Mouse (Mus musculus) CH12.LX (cell line): Measurements from ENCODE around the gene Isl1. TPM values are rescaled to one million over a fixed set of nuclear protein-coding genes. Genes with fewer than 3 reads are reported as not detected.

Experiments
- DNase-seq: peaks from one replicate; pipeline ENCODE4 v3.0.0-alpha.2; 2013; ENCODE audit errors: extremely low read depth
- H3K27ac ChIP-seq: 2 replicates; pipeline ENCODE4 v1.5.1; 2012; ENCODE audit warnings: low read depth, mild to moderate bottlenecking, control low read depth, moderate library complexity; ENCODE audit not compliant: insufficient read depth
- H3K27me3 ChIP-seq: replicated peaks from 2 replicates; pipeline ENCODE3; 2012; ENCODE audit warnings: inconsistent platforms
- H3K36me3 ChIP-seq, 2 experiments: replicated peaks in 1 of 2; 2 replicates each; pipeline versions ENCODE3 to v1.6.1; 2012; ENCODE audit warnings: inconsistent platforms in 1 of 2, low read length in 1 of 2, mild to moderate bottlenecking in 1 of 2, mixed read lengths in 1 of 2, moderate library complexity in 1 of 2; ENCODE audit not compliant: control insufficient read depth in 1 of 2, insufficient read depth in 1 of 2
- H3K4me1 ChIP-seq, 2 experiments: 2 replicates each; pipeline ENCODE4 v1.6.1; 2012; ENCODE audit warnings: inconsistent platforms in 1 of 2, moderate library complexity in 1 of 2; ENCODE audit not compliant: insufficient read depth in 2 of 2, control insufficient read depth in 1 of 2
- H3K4me2 ChIP-seq: 2 replicates; pipeline ENCODE4 v1.6.1; 2012; ENCODE audit warnings: low read depth, mild to moderate bottlenecking, control low read depth; ENCODE audit not compliant: poor library complexity, insufficient read depth, severe bottlenecking
- H3K4me3 ChIP-seq, 3 experiments: fragments of 150-350 bp in 1 of 3; sonication (generic) in 1 of 3; replicated peaks in 1 of 3; 2 replicates each; pipeline versions ENCODE3 to v1.5.1; 2011 to 2012; ENCODE audit warnings: low read depth in 2 of 3, low read length in 2 of 3, mild to moderate bottlenecking in 2 of 3, moderate library complexity in 2 of 3, control low read depth in 1 of 3, improper control_type of control experiment in 1 of 3, inconsistent platforms in 1 of 3, mixed read lengths in 1 of 3; ENCODE audit not compliant: poor library complexity in 1 of 3
- H3K79me2 ChIP-seq: replicated peaks from 2 replicates; pipeline ENCODE4 v1.6.1; 2012; ENCODE audit warnings: mild to moderate bottlenecking, moderate library complexity; ENCODE audit not compliant: control insufficient read depth, poor library complexity, insufficient read depth, severe bottlenecking; ENCODE audit errors: extremely low read depth
- H3K9ac ChIP-seq: 2 replicates; pipeline ENCODE4 v1.6.1; 2012; ENCODE audit warnings: low read depth, mild to moderate bottlenecking, control low read depth, moderate library complexity; ENCODE audit not compliant: insufficient read depth
- H3K9me3 ChIP-seq: replicated peaks from 2 replicates; pipeline ENCODE3; 2012; ENCODE audit warnings: low read length, inconsistent platforms, mixed read lengths
- CHD1 ChIP-seq: IDR thresholded peaks from 2 replicates; pipeline ENCODE4 v1.6.1; 2012; ENCODE audit warnings: low read depth, low read length, improper control_type of control experiment, inconsistent platforms
- CHD2 ChIP-seq: IDR thresholded peaks from 2 replicates; pipeline ENCODE4 v1.6.1; 2011; ENCODE audit warnings: low read length, improper control_type of control experiment
- E2F4 ChIP-seq: IDR thresholded peaks from 2 replicates; pipeline ENCODE4 v1.6.1; 2011; ENCODE audit warnings: low read depth, low read length, improper control_type of control experiment; ENCODE audit not compliant: insufficient replicate concordance
- ELF1 ChIP-seq: IDR thresholded peaks from 2 replicates; pipeline ENCODE4 v1.6.1; 2014; ENCODE audit warnings: low read depth, mild to moderate bottlenecking, inconsistent platforms, low read length, improper control_type of control experiment
- EP300 ChIP-seq: IDR thresholded peaks from 2 replicates; pipeline ENCODE4 v1.6.1; 2011; ENCODE audit warnings: low read length, improper control_type of control experiment
- GABPA ChIP-seq: IDR thresholded peaks from 2 replicates; pipeline ENCODE4 v1.6.1; 2012; ENCODE audit warnings: low read depth, low read length, improper control_type of control experiment, inconsistent platforms; ENCODE audit not compliant: insufficient replicate concordance
- JUN ChIP-seq: IDR thresholded peaks from 2 replicates; pipeline ENCODE4 v1.6.1; 2011; ENCODE audit warnings: low read depth, mild to moderate bottlenecking, low read length, improper control_type of control experiment, moderate library complexity; ENCODE audit not compliant: insufficient read depth
- KAT2A ChIP-seq: IDR thresholded peaks from 2 replicates; pipeline ENCODE4 v1.6.1; 2012; ENCODE audit warnings: low read length, improper control_type of control experiment, inconsistent platforms; ENCODE audit not compliant: insufficient replicate concordance
- MAFK ChIP-seq: IDR thresholded peaks from 2 replicates; pipeline ENCODE4 v1.6.1; 2011; ENCODE audit warnings: low read length, improper control_type of control experiment; ENCODE audit not compliant: insufficient replicate concordance
- MAX ChIP-seq: IDR thresholded peaks from 2 replicates; pipeline ENCODE4 v1.6.1; 2011; ENCODE audit warnings: low read length, improper control_type of control experiment
- MAZ ChIP-seq: IDR thresholded peaks from 2 replicates; pipeline ENCODE4 v1.6.1; 2012; ENCODE audit warnings: low read depth, mild to moderate bottlenecking, inconsistent platforms, low read length, improper control_type of control experiment, moderate library complexity
- MEF2A ChIP-seq: IDR thresholded peaks from 2 replicates; pipeline ENCODE4 v1.6.1; 2014; ENCODE audit warnings: low read depth, mild to moderate bottlenecking, inconsistent platforms, low read length, improper control_type of control experiment, borderline replicate concordance
- MXI1 ChIP-seq: IDR thresholded peaks from 2 replicates; pipeline ENCODE4 v1.6.1; 2011; ENCODE audit warnings: mild to moderate bottlenecking, low read depth, low read length, improper control_type of control experiment
- NELFE ChIP-seq: IDR thresholded peaks from 2 replicates; pipeline ENCODE4 v1.6.1; 2011; ENCODE audit warnings: low read depth, low read length, improper control_type of control experiment
- NRF1 ChIP-seq: IDR thresholded peaks from 2 replicates; pipeline ENCODE4 v1.6.1; 2014; ENCODE audit warnings: low read depth, mild to moderate bottlenecking, inconsistent platforms, low read length, improper control_type of control experiment, moderate library complexity
- PAX5 ChIP-seq: IDR thresholded peaks from 2 replicates; pipeline ENCODE4 v1.6.1; 2012; ENCODE audit warnings: low read length, inconsistent platforms, mixed read lengths
- POLR2A ChIP-seq: IDR thresholded peaks from 2 replicates; pipeline ENCODE4 v1.6.1; 2011; ENCODE audit warnings: low read depth, mild to moderate bottlenecking, improper control_type of control experiment, low read length
- RCOR1 ChIP-seq: conservative IDR thresholded peaks from 2 replicates; pipeline ENCODE4 v1.6.1; 2012; ENCODE audit warnings: low read depth, mild to moderate bottlenecking, inconsistent platforms, low read length, improper control_type of control experiment
- TBP ChIP-seq: conservative IDR thresholded peaks from 2 replicates; pipeline ENCODE4 v1.6.1; 2011; ENCODE audit warnings: low read depth, low read length, improper control_type of control experiment
- UBTF ChIP-seq: IDR thresholded peaks from 2 replicates; pipeline ENCODE4 v1.6.1; 2012; ENCODE audit warnings: low read depth, mild to moderate bottlenecking, inconsistent platforms, low read length, improper control_type of control experiment, moderate library complexity
- USF1 ChIP-seq: IDR thresholded peaks from 2 replicates; pipeline ENCODE4 v1.6.1; 2014; ENCODE audit warnings: low read depth, mild to moderate bottlenecking, inconsistent platforms, low read length, improper control_type of control experiment
- ZNF384 ChIP-seq: IDR thresholded peaks from 2 replicates; pipeline ENCODE4 v1.6.1; 2012; ENCODE audit warnings: low read depth, low read length, improper control_type of control experiment, inconsistent platforms
- dilution Hi-C: fragments of 300-500 bp; cut with MboI; formaldehyde crosslinking; loops from 2 replicates; pipeline ENCODE4 v1.14.3; 2020; ENCODE audit warnings: low sequenced_read_pairs; ENCODE audit not compliant: extremely low pct_unique_long_range_greater_than_20kb, extremely low pct_ligation_motif_present
- in situ Hi-C: fragments of 300-500 bp; cut with MboI; formaldehyde crosslinking; loops from 3 replicates; pipeline ENCODE4 v1.14.3; 2019; ENCODE audit warnings: low sequenced_read_pairs, low pct_ligation_motif_present, low pct_unique_long_range_greater_than_20kb, mixed read lengths
- polyA plus RNA-seq: library from polyadenylated mRNA; unstranded; fragments of >175 nt; gene quantifications from 2 replicates; pipeline ENCODE4 v1.2.1, GENCODE M21; 2012; ENCODE audit warnings: low read depth; ENCODE audit not compliant: insufficient read length
- total RNA-seq, 2 experiments: library from RNA; depleted of rRNA; stranded (reverse); fragments of 300-350 nt in 1 of 2; fragments of >200 nt in 1 of 2; gene quantifications; 2 replicates each; pipeline ENCODE4 v1.2.3; 2012 to 2014

Gene Isl1
- total and polyA plus RNA-seq, 3 experiments, result not detected

- TF ChIP-seq E2F4, result no peak
- TF ChIP-seq CHD1, result no peak
- no peak for TF ChIP-seq ELF1
- TF ChIP-seq MEF2A, result no peak
- TF ChIP-seq ZNF384, result no peak
- no peak for TF ChIP-seq GABPA
- TF ChIP-seq PAX5, result no peak
- TF ChIP-seq JUN, result no peak
- TF ChIP-seq NELFE, result no peak
- TF ChIP-seq UBTF, result no peak
- TF ChIP-seq RCOR1, result no peak
- no peak for TF ChIP-seq EP300
- no peak for TF ChIP-seq MXI1
- Histone ChIP-seq H3K27ac (no peak overlapping the region), H3K9me3 (peaks cover 65% of the 10 kb centered on the region), H3K27me3 (no peaks in the 10 kb centered on the region), H3K4me2 (no peak overlapping the region), H3K79me2 (no peaks in the 10 kb centered on the region), H3K4me3 (no peak overlapping the region), H3K9ac (no peak overlapping the region), H3K36me3 (no peaks in the 10 kb centered on the region), H3K4me1 (no peaks in the 10 kb centered on the region)
- no peak for DNase-seq
- in situ Hi-C loops (no loop called here), dilution Hi-C loops (no loop called here)
These were observed 10.2 kb downstream of the Isl1 start for GRCm38 (mm10) chr13:116299241-116299640.

DNA sequence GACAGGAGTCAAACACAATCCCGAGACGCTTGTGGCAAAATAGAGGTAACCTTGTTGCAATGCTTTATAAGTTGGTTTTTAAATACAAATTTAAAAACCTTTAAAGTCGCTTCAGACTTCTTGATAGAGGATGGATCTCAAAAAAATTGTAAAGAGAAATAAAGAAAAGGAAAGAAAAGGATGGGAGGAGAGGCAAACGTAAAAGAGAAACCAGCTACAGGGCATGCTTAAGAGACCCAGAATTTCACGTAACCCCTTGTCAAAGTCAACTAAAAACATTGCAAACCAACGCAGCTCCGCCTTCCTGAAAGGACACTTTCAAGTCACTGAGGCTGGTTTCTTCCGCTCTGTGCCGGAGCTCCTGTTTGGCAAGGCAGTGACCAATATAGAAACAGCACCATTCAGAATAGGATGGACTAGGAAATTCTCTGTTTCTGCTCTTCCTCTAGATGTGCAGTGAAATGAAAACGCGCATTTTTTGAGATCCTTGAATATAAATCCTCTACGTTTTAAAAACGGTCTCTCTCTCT is 10.8 kb downstream of the Isl1 start:
- no peak overlapping the region for H3K9ac ChIP-seq
- in situ Hi-C loops, result no loop called here
- no peak overlapping the region for H3K4me3 ChIP-seq
- H3K4me1 ChIP-seq, result no peaks in the 10 kb centered on the region
- no peak for TF ChIP-seq NELFE
- no peak for TF ChIP-seq CHD1
- TF ChIP-seq POLR2A, result no peak
- TF ChIP-seq CHD2, result no peak
- no peak for TF ChIP-seq MAZ
- TF ChIP-seq EP300, result no peak
- no peak for TF ChIP-seq KAT2A
- TF ChIP-seq PAX5, result no peak
- TF ChIP-seq TBP, result no peak
- no peak for TF ChIP-seq MAFK
- TF ChIP-seq NRF1, result no peak
- TF ChIP-seq JUN, result no peak
- TF ChIP-seq USF1, result no peak
- no peak for TF ChIP-seq MAX
- TF ChIP-seq, all 38 proteins: peak for 0
- dilution Hi-C loops, result no loop called here
- no peak for DNase-seq
- no peaks in the 10 kb centered on the region for H3K36me3 ChIP-seq
- no peaks in the 10 kb centered on the region for H3K27me3 ChIP-seq
- H3K79me2 ChIP-seq, result no peaks in the 10 kb centered on the region
- H3K9me3 ChIP-seq, result peaks cover 65% of the 10 kb centered on the region
- H3K27ac ChIP-seq, result no peak overlapping the region
- no peak overlapping the region for H3K4me2 ChIP-seq
